Mouse (Mus musculus) kidney, adult 9 months (tissue): ENCODE data around the gene Plxnb3.
A peak's percentile ranks its signal among the peaks of the same experiment; 100 is the strongest.
"Not testable (repeated sequence)": the region's sequence is repeated elsewhere in the genome, so short reads cannot be mapped to it uniquely, and the experiment has no call there.

ENCODE experiments used
- DNase-seq: peaks from one replicate; pipeline ENCODE4 v3.0.0; 2022

The Plxnb3 gene

GRCm38 (mm10) chrX:73756334-73757140 is at the start of gene Plxnb3:
Gene Plxnb3 (plus strand): TSS chrX:73757090.
- no peak for DNase-seq

GRCm38 (mm10) chrX:73715476-73716108 is 41.3 kb upstream of the Plxnb3 start:
- DNase-seq, result peak; percentile 59

DNA sequence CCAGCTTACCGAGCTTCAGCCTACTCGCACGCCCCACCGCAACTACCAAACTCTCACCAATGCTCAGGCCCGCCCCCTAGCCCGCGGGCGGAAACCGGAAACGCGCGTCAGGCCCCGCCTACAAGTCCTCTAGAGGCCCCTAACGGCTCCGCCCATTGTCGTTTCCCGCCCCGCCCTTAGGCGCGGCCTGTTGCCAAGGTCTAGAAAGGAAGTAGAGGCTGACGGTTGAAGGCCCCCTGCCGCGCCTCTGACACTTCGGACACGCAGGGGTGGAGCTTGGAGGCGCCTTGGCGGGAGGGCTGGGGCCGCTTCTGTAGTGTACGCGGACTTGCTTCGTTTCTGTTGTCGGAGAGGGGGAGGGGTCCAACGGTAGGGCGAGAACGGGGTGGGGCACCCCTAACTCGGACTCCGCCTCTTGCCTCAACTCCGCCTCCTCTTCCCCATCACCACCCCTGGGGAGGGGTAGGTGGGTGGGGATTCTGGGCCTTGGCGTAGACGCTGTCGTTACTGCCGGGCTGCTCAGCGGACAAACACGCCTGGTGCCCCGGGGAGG is 40.7 kb upstream of the Plxnb3 start, which contains the start of the genes Bcap31 and Abcd1:
Gene Bcap31, minus strand, starts transcription at position 67 of the 553 bp plus-strand sequence.
Gene Abcd1, plus strand, starts transcription at position 489 of the 553 bp plus-strand sequence.
- DNase-seq, result peak; percentile 98

DNA sequence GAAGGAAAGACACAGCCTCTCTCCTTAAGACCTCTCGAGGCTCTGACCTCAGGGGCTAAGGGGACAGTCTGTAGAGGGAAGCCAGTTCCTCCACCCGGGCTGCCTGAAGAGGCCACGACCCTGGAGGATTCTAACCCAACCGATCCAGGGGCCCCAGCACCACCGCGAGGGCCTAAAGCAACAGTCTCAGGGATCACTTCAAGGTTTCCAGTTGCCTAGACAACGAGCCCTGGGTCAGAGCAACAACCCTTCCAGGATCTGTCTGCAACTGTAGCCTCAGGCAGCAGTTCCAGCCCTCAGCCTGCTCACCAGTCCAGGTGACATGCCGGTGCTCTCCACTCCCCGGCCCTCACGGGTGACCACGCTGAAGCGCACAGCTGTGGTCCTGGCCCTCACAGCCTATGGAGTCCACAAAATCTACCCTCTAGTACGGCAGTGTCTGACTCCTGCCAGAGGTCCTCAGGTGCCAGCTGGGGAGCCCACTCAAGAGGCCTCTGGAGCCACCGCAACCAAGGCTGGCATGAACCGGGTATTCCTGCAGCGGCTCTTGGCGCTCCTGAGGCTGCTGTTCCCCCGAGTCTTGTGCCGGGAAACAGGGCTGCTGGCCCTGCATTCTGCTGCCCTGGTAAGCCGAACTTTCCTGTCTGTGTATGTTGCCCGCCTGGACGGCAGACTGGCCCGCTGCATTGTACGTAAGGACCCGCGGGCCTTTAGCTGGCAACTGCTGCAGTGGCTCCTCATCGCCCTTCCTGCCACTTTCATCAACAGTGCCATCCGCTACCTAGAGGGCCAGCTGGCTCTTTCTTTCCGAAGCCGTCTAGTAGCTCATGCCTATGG is 40.0 kb upstream of the Plxnb3 start:
- peak; percentile 14 for DNase-seq

DNA sequence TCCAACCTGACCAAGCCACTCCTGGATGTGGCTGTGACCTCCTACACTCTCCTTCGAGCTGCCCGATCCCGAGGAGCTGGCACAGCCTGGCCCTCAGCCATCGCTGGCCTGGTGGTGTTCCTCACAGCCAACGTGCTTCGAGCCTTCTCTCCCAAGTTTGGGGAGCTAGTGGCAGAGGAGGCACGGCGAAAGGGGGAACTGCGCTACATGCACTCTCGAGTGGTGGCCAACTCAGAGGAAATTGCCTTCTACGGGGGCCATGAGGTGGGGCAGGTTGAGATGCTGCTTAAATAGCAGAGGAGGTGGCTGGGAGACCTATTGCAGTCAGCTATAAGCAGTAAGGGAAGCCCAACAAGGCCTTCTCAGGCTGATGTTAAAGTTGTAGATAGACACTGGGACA is 39.2 kb upstream of the Plxnb3 start:
- DNase-seq, result no peak

DNA sequence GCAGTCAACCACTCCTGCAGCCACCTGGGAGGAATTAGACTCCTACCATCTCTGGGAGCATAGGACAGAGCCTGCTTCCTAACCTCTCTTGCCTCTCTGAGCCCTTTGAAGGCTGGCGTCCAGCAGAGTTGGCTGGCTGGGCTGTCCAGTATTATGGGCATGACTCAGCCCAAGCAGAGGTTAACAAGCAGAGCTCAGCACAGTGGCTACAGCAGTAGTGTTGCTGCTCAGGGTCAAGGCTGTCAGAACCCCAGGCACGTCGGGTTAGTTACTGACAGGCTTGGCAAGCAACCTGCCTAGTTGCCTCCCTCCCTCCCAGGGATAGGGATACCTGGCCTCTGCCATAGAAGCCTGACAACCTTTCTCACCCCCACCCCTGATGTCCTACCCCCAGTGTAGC is 38.6 kb upstream of the Plxnb3 start:
- peak; percentile 19 for DNase-seq

DNA sequence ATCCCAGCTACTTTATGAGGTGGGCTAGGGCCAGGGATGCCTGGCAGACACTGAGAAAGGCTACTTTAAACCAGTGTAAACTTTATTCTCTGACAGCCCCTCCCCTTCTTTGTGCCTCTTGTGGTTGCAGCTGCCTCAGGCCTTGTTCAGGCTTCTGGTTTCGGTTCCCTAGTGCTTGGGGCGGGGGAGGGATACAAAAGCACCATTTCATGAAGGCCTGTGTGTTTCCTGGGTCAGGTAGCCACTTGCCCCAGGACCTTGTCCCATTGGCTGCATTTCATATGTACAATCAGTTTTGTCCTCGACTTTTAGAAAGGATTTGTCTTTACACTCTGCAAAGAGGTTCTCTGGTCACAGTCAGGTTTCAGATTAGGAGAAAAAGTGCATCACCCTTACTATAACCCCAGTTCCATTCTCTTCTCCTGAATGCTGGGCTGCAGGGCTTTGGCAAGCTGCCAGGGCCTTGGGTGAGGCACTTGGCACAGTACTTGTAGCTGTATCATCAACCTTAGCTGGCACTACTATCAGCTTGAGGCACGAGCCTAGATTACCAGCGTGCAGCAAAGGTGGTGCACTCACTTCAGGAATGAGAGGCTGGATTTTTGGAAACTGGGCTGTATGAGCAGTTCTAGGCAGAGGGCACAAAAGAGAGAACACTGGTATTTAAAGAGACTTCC is 38.1 kb upstream of the Plxnb3 start:
- DNase-seq, result peak; percentile 32

DNA sequence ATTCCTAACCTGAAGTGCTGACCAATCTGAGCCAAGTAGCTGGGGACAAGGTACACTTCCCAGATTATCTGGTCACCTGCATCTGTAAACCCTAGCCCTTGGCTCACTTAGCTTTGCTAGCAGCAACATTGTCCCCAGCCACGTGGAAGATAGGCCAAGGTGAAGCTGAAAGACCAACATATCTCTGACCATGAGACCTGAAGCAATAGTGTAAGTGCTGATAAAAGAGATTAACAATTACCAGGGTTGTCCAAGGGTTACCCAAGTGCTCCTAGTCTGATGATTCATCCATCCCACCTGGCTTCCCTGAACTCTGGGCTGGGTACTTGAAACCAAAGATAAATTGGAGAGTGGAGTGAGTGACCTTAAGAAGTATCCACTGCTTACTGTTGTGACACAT is 26.0 kb upstream of the Plxnb3 start:
- DNase-seq, result no peak

- DNase-seq, result no peak
These were observed 18.7 kb upstream of the Plxnb3 start for GRCm38 (mm10) chrX:73738155-73738554.

DNA sequence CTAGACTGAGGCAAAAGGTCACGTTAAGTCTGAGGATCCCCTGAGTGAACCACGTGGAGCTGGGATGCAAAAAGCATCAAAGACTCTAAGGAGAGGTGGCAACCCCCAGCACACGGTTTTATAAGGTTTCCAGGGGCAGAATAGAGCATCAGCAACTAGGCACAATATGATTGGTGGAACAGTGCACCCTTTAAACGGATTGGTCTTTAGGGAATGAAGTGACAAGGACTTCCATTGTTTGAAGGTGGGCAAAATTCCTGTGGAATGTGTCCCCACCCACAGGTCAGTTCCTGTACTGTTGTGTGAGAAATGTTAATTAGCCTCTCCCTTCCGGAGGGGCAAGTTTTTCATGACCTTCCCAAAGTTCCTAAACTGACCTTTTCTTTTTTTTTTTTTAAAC is 17.7 kb upstream of the Plxnb3 start:
- DNase-seq, result no peak

GRCm38 (mm10) chrX:73739841-73740240 is 17.0 kb upstream of the Plxnb3 start:
- DNase-seq, result not testable (repeated sequence)

DNA sequence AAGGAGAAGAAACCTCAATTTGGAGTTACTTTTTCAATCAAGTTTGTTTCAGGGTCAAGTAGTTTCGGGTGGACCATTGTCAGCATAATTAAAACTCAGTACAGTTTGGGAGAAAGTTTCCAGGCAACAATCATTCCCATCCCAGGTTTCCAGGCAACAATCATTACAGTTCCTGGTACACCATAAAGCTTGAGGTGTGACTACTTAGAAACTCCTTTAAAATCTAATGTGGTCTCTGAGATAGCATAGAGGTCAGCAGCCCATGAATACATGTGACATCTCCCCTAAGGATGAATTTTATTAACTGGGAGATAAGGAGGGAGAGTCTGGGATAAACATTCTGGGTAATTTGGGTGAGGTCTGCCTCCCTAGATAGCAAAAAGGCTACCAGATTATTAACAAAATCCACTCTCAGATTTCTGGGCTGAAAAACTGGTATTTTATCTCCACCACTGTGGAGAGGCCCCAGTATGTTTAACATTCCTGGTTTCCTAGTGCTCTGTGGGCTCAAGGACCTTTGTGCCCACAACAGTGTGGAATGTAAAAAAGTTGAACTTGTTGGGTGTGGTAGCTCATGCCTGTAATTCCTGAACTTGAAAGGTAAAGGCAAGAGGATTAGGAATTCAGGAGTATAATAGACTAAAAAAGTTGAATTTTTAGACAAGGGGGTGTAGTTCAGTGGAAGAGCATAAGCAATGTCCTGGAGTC is 12.0 kb upstream of the Plxnb3 start:
- DNase-seq, result no peak

- DNase-seq, result no peak
These were observed 7.9 kb upstream of the Plxnb3 start for GRCm38 (mm10) chrX:73748977-73749376.

DNA sequence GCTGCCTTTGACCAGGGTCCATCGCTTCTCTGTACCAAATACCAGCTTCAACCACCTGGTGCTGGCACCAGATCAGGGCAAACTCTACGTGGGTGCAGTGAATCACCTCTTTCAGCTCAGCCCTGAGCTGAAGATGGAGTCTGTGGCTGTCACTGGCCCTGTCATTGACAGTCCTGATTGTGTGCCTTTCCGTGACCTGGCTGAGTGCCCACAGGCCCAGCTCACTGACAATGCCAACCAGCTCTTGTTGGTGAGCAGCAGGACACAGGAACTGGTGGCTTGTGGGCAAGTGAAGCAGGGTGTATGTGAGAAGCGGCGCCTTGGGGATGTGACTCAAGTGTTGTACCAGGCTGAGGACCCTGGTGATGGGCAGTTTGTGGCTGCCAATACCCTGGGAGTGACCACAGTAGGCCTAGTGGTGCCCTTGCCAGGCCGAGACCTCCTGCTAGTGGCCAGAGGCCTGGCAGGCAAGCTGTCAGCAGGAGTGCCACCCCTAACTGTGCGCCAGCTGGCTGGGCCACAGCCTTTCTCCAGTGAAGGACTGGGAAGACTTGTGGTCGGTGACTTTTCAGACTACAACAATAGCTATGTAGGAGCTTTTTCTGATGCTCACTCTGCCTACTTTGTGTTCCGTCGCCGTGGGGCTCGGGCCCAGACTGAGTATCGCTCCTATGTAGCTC is 1.9 kb downstream of the Plxnb3 start:
- DNase-seq, result no peak

DNA sequence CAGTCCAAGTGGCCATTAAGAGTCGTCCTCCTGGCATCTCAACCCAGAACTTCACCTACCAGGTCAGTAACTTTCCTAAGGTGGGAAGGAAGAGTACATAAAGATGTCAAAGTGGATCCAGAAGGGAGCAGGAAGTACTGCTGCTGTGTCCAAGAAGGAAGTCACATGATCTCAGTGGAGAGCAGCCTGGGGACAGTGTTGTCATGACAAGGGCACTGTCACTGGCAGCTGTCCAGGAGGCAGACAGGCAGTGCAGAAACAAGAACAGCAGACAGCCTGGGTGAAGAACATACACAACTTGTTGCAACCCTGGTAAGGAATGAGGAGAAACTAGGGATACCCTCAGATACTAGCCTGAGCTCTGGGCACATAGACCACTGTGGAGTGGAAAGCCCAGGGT is 8.4 kb downstream of the Plxnb3 start:
- DNase-seq, result peak; percentile 59

GRCm38 (mm10) chrX:73767267-73767666 is 10.4 kb downstream of the Plxnb3 start:
- DNase-seq, result no peak

GRCm38 (mm10) chrX:73774168-73774760 is 17.4 kb downstream of the Plxnb3 start, which contains the start of gene Srpk3:
Gene Srpk3 (plus strand): TSS chrX:73774405.
- no peak for DNase-seq

GRCm38 (mm10) chrX:73774802-73775483 is 18.1 kb downstream of the Plxnb3 start:
- DNase-seq, result no peak

DNA sequence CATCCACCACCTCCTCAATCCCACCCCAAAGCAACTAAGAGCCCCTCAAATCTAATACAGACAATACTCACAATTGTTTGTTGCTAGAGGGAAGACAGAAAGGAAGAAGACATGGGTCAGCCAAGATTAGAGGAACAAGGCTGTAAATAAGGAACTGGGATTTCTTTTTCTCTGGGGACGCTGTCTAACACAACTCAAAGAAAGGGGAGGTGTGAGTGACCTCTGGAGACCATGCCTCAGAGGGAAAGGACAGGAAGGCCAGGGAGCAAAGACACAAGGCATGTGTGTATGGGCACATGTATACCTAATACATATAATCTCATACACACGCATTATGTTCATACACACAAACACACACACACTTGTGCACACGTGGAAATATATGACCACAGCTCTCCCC is 25.3 kb downstream of the Plxnb3 start:
- no peak for DNase-seq

DNA sequence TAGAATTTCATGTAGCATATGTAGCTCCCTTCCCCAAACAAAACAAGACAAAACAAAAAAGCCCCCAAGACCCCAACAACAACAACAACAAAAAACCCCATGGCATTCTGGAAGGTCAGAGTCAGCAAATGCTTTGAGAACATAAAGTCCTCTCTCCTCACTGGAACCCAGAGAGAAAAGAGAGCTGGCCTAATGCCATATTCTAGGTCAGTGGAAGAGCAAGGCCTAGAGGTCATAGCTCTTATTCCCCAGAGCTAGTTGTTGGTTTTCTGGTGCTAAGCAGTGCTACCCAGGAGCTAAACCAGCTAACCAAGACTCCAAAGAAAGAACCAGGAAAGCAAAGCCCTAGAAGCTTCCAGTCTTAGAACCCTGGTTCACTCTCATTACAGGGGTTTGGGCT is 28.8 kb downstream of the Plxnb3 start:
- DNase-seq, result peak; percentile 55
